Mouse (Mus musculus): Measurements from ENCODE around the gene Hacl1.

Hacl1 gene

DNA sequence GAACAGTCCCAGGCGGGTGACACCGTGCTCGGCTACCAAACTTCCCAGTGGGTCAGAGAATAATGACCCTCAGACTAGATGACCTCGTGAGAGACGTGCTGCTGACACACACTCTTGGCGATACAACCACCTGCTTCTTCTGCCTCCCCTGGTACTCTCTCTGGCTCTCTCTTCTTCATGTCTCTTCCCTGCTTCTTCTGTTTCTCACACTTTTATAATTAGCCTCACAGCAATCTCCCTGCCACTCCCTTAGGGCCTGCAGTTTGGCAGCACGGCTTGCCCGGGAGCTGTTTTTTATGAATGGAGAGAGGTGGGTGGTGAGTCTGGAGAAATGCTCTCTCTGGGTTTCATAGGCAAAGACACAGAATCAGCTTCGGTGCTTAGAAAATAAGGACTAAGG, 65.2 kb downstream of the Hacl1 start:
- no peak for DNase-seq (ENCODE audit: low read depth, low spot score)

DNA sequence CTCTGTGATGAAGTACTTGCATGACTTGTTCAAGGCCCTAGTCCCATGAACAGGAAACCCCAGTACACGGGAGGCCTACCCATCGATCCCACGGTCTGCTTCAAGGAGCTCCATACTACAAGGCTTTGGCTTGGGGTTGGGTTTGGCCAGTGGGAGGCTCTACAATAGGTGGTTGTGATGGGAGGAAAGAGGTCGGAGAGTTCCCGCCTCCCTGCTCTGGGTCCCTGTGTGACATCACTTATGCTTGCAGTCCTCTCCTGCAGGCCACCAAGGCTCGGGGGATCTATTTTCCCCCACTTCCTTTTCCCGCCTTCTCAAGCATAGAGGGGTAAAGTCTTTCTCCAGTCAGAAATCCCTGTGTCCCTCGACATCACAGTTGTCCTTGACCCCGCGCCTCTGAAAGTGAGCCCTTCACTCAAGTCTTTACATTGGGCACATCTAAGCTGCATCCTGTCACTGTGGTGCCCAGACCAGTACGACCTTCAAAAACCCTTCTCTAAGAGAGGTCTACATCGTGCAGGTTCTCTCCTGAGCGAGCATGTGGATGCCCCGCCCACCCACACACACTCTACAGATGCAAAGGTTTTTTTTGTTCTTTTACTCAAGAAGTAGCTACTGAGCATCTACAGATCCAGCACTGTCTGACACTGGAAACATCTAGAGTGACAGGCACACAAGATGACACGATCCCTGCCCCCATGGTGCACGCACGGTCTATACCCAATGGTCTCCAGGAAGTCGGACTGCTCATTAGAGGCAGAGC, 66.0 kb downstream of the Hacl1 start:
- no peak for DNase-seq (ENCODE audit: low read depth, low spot score)

DNA sequence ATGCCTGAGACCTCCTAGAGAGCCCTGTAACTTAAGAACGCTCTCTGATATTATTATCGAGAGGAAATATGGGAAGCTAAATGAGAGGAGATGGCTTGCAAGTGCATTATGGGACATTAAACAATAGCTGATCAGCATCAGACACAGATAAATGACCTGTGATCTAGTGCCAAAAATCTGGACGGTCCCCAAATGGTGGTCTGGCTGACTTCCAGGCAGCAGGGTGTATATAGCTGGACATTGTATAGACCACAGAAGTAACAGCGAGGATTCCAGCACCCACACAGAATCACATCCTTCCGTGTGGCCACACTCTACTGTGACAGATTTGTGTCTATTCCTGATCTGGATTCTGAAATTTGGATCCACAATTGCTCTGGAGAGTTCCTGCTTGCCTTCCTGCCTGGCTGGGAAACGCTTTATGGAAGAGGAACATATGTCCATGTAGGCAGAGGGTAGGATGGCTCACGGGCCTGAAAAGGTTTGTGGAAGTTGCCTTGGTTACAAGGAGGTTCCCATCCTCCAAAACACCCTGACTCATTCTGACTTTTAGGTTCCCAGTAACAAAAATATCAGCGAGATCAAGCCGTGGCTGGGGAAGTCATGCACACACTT, 68.4 kb downstream of the Hacl1 start:
- no peak for DNase-seq (ENCODE audit: low read depth, low spot score)

DNA sequence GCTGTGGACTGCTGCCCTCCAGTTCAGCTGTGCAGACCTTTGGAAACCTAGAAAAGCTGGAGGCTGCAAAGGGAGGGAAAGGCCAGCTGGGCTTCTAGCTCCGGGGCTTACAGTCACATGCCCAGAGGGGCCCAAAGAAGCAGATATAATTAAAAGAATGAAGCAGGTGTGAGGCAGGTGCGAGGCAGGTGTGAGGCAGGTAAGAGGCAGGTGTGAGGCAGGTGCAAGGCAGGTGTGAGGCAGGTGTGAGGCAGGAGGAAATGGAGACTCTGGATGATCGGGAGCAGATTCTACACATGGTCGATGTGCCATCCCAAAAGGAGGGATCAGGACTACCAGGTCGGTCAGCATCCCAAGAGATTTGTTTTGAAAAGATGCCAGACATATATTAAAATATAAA, 69.7 kb downstream of the Hacl1 start:
- DNase-seq (ENCODE audit: low read depth, low spot score) = no peak

DNA sequence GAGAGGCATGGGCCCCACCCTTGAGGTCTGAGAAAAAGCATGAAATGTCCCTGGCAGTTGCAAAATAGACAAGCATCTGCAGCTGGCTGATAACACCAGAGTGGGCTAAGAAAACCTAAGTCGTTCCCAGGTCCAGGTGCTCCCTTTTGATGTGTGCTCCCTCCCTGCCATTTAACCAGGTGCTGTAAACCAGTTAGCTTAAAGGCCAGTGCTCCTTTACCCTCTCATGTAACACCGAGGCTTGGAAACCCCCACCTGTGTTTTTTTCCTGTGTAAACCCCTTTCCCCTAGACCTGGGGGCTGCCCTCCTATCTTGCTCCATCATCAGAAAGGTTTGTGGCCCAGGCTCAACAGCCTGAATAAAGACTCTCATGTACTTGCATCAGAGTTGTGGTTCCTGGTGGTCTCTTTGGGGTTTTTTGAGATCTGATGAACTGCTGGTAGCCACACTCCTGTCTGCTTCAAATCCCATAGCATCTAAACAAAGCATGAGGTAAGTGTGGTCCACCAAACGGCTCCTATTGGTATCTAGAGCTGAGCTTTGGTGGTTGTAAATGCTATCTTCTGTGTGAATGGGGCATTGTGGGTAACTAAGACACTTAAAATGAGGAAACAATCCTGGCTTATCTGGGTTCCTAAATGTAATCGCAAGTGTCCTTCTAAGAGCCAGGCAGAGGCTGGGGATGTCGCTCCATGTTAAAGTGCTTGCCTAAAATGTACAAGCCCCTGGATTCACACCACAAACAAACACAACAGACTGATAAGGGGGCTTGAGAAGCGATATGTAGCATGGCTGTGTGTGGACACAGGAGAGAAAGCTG, 70.7 kb downstream of the Hacl1 start:
- peak; percentile 19 for DNase-seq (ENCODE audit: low read depth, low spot score)

DNA sequence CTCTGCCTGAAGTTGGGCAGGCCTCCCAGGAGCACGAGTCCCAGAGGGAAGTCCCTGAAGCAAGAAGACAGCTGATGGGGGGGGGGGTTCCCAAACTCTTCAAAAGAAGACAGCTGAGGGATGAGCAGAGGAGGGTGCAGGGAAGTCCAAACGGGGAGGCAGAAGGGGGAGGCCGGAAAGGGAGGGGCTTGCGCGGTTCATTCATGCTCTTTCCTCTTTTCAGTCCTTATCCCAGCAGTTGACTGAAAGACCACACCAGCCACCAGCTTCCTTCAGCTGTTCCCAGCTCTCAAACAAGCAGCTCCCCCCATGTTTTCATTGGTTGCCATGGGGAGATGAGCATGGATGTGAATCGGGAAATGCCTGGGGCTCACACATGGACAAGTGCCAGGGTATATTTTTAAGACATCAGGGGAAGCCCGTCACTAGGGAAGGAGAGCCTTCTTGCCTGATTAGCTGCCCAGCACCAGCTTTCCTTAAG, 71.9 kb downstream of the Hacl1 start:
- DNase-seq (ENCODE audit: low read depth, low spot score) = no peak

DNA sequence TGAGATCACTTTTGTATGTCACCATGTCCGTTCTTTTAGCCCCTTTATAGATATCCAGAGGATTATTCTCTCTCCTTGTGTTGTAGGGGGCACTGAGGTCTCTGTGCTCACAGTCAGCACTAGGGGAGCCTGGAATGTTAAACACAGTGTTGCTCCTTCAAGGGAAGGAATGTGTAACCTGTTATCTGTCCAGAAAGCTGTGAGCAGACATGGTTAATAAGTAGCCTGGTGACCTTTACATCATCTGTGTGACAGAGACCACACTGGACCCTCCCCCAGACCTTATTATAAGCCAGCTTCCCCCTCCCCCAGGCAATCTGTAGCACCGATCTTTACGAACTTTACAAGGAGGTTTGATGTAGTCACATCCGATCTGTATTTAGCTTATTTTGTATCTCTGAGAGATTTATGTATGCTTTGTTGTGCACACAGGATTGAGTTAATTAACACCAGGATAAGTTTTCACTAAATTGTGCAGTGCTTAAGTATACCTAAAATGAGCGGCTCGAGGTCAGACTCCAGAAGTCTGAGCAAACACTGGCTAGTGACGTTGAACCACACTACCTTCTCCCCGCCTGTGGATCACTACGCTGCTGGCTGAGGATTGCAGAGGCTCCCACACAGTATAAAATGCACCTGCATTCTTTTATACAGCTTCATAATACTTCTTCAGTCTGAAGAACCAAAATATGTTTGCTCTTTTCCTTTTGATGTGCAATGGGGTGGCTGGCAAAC, 75.4 kb downstream of the Hacl1 start:
- no peak for DNase-seq (ENCODE audit: low read depth, low spot score)

DNA sequence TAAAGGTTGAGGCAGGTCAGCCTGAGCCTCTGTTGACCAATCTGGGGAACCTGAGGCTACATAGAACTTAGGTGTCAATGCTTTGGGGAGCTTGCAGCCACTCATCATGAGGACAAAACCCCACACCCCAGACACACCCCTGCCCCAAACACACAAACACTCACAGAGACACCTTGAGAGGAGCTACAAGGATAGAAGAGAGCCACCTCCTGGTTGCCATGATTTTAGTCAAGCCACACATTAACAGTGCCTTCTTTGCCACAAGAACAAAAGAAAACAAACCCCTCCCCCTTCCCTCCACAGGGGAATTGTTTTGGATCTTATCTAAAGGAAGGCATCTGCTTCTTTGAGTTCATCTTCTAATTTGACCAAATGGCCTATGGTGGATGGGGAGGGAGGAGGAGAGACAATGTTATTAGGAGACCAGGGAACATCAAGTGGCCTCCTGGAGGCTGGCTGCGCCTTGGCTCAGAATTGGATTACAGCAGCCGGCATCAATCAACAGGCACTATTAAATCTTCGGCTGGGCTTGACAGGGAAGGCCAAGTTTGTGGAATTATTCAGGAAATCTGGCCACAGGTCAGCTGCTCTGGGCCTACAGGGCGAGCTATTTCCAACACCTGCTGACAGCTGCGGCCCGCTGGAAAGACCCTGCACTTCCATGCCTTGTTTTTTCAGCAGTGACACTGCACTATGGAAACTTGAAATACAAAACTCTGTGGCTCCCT, 76.5 kb downstream of the Hacl1 start:
- DNase-seq (ENCODE audit: low read depth, low spot score) = no peak

DNA sequence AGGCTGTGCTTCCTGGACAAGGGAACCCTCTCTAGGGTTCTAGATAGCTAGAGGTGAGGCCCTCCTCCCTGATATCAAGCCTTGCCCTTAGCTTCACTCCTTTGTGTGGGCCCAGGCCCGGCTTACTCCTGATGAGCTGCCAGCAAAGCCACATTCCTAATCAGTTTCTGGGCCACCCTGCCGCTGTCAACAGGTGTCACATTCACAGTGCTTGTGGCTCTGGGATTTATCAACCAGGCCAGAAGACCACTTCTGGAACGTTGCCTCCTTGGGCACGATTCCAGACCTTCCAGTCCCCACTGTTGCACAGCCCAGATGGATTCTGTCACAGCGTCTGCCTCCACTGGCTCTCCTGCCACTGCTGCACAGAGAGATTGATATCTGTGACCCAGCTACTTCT, 80.2 kb downstream of the Hacl1 start:
- no peak for DNase-seq (ENCODE audit: low read depth, low spot score)

DNA sequence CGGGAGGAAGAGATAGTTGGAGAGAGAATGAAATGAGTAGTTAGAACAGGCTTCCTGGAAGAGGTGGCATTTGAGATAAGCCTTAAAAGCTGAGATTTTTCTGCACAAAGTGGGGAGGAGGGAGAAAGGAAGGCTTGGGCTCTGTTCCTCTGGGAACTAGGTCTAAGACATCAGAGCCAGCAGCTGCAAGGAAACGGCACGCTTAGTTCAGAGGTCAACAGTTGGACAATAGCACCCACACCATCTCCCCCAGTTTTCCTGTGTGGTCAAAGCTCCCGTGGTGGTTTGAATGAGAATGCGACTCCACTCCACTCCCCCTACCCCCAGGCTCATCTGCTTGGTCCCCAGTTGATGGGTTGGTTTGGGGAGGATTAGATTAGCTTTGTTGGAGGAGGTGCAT, 81.9 kb downstream of the Hacl1 start:
- DNase-seq (ENCODE audit: low read depth, low spot score) = no peak

DNA sequence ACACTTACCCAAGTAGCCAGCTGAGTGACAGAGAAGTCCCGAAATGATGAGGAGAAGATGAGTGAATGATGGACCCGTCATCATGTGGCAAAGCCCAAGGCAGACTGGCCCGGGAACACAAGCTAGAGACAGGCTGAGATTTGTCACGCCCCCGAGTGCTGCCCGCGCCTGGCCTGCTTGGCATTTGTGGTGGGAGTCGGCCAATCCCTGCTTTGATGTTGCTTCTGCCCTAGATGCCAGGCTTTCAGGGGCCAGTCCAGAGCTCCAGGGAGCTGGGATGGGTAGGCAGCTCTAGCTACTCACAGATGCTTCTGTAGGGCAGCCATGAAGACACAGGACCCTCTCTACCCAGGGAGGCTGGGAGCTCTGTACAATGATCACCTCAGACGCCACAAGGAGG, 83.3 kb downstream of the Hacl1 start:
- DNase-seq (ENCODE audit: low read depth, low spot score) = no peak

DNA sequence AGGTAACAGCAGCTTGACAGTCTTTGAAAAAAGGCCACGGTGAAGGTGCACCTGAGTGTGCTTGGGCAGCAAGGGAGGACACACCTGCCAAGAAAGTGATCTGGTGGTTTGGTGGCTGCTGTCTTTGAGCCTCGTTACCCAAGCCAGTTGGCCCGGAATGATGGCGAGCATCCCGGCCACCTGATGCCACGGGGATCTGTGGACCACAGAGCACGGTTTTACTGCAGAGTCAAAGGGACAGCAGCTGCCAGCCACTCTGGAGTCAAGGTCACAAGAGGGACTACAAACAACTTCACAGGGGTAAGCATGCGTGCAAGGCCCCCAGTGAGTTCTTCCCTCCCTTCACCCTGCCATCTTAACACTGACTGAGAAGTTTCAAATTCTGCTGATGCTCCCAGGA, 83.8 kb downstream of the Hacl1 start:
- no peak for DNase-seq (ENCODE audit: low read depth, low spot score)

DNA sequence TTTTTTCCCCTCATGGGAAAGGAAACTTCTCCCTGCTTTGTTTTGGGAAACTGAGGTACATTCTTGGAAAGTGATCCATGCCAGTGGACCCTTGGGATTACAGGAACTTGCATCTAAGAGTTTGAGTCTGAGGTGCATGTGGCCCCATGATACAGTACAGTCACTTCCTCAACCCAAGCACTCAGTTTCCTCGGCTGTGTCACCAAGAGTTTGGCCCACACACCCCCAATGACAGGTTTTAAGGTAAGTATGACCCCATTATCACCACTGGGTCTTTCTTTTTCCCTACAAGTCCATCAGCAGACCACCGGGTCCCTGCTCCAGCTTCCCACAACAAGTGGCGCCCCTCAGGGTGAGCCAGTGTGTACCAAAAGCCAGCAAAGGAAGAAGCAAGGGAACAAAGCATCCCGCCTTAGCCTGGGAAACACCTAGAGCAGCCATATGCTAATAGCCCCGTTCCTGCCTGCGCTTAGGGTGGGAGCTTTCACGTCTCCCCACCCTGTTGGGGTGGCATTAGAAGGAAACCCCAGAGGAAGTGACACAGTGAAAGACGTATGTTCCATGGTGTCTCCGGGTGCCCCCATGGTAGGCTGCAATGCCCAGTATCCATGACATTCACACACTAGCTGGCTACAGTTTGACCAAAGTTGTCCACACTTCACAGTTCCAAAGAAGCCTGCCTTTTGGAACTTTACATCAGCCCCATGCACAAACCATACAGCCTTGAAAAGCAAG, 84.4 kb downstream of the Hacl1 start:
- DNase-seq (ENCODE audit: low read depth, low spot score) = no peak

DNA sequence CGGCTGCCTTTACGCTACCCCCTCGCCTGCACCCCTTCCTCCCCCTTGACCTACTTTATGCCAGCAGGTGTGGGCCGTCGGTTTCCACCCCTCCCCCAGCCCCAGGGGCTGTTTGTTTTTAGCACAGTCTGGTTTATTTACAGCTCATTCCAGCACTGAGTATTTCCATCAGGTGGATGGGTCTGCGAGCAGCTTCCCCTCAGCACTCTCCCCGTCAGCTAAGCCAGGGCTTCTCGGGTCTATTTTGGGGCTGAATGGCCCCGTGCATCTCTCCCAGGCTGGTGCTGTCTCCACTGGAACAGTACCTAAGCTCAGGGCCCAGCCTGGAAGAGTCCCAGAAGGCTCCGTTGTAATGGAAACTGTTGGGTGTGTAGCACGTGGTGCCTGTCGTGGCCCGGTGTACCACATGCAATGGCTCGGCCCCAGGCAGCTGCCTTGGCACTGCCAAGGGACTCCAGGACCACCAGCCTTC, 85.1 kb downstream of the Hacl1 start:
- DNase-seq (ENCODE audit: low read depth, low spot score) = peak; percentile 31

DNA sequence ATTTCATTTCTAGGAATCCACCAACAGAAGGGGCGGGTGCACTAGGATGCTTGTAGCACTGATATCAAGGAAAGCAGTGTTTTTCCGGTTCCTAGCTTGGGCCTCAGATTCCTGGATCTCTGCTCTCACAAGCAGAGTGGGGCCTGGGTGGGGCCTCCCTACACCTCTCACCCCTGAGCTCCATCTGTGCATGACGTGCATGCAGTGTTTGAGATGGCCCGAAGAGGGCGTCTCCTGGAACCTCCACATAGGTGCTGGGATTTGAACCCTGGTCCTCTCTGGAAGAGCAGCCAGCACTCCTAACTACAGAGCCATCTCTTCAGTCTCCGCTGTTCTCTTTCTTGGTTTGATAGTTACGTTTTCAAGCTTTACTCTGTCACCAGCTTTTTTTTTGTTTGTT, 86.1 kb downstream of the Hacl1 start:
- DNase-seq (ENCODE audit: low read depth, low spot score) = no peak
